Mouse (Mus musculus) midbrain, embryonic 16.5 days (tissue): ENCODE measurements around the gene Tmem86a. TPM values are rescaled to one million over a fixed set of nuclear protein-coding genes. Genes with fewer than 3 reads are reported as not detected.

Experiments used
- ATAC-seq: fragments of 200-750 bp; cut with Nextera tagmentation; 2 replicates; pipeline ENCODE4 v1.8.0; 2017; ENCODE audit warnings: moderate TSS enrichment
- H3K27ac ChIP-seq: fragments of 300-500 bp; sonication (generic); 2 replicates; pipeline ENCODE4 v1.5.1; 2014; ENCODE audit warnings: mild to moderate bottlenecking, low read length, mixed read lengths
- H3K27me3 ChIP-seq: fragments of 300-500 bp; sonication (generic); 2 replicates; pipeline ENCODE4 v1.6.1; 2014; ENCODE audit warnings: low read depth, low read length, mixed read lengths; ENCODE audit not compliant: control insufficient read depth, insufficient read depth
- H3K36me3 ChIP-seq: fragments of 300-500 bp; sonication (generic); 2 replicates; pipeline ENCODE4 v1.6.1; 2014; ENCODE audit warnings: mild to moderate bottlenecking, low read length, moderate library complexity, mixed read lengths; ENCODE audit not compliant: control insufficient read depth, insufficient read depth
- H3K4me1 ChIP-seq: fragments of 300-500 bp; sonication (generic); 2 replicates; pipeline ENCODE4 v1.6.1; 2014; ENCODE audit warnings: mild to moderate bottlenecking, low read length, mixed read lengths; ENCODE audit not compliant: control insufficient read depth, insufficient read depth
- H3K4me2 ChIP-seq: fragments of 300-500 bp; sonication (generic); 2 replicates; pipeline ENCODE4 v1.6.1; 2014; ENCODE audit warnings: mild to moderate bottlenecking, low read length, mixed read lengths
- H3K4me3 ChIP-seq: fragments of 300-500 bp; sonication (generic); 2 replicates; pipeline ENCODE4 v1.5.1; 2014; ENCODE audit warnings: low read depth, mild to moderate bottlenecking, low read length, moderate library complexity, mixed read lengths
- H3K9ac ChIP-seq: fragments of 300-500 bp; sonication (generic); 2 replicates; pipeline ENCODE4 v1.6.1; 2014; ENCODE audit warnings: low read depth, low read length, mixed read lengths
- H3K9me3 ChIP-seq: fragments of 300-500 bp; sonication (generic); replicated peaks from 2 replicates; pipeline ENCODE4 v1.6.1; 2014; ENCODE audit warnings: mild to moderate bottlenecking, low read length, mixed read lengths; ENCODE audit not compliant: control insufficient read depth, poor library complexity, severe bottlenecking
- WGBS: fragments of 180-500 bp; shearing (Covaris S2); extraction: QIAGEN DNeasy Blood & Tissue Kit; methylation state at CpG from one replicate; pipeline ENCODE4 v1.1.7; 2014; 5-methylcytosine and 5-hydroxymethylcytosine counted together
- polyA plus RNA-seq: library from polyadenylated mRNA; unstranded; fragments of >200 nt; fragmentation: Nextera tagmentation; extraction: Ambion mirVana; gene quantifications from 2 replicates; pipeline ENCODE4 v1.2.1, GENCODE M21; 2015

The Tmem86a gene
- 22.9 and 24.1 TPM in 2 replicates for polyA plus RNA-seq

DNA sequence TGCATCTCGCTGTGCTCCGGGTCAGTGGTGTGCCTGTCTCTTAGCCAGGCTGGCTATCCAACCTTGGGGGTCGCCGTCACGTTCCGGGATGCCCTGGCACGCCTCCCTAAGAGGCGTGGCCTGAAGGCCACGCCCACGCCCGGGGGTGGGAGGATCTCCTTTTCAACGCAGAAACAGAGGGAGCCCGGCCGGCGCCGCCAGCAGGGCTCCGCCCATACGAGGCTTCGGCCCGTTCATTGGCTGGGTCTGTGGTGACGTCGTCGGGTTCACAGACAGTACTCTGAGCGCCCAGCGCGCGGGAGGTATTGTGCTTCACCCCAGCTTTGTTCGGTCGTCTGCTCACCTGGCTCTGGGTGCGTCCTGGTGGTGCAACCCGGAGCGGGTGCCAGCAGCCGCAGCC is at the start of gene Tmem86a:
Tmem86a (plus strand) TSS at position 236 of the 400 bp plus-strand sequence.
- Histone ChIP-seq H3K4me2 (peak within 1 kb of the TSS; percentile 73), H3K4me3 (peak within 1 kb of the TSS; percentile 92), H3K4me1 (peaks cover 15% of the 10 kb centered on the region), H3K27me3 (peaks cover 4% of the 10 kb centered on the region; the same call in 1 of the 2 replicates), H3K36me3 (no peaks in the 10 kb centered on the region), H3K9me3 (no peaks in the 10 kb centered on the region), H3K27ac (peak within 1 kb of the TSS; percentile 87), H3K9ac (peak within 1 kb of the TSS; percentile 88)
- under 1% methylated on average over 33 of the region's 33 CpGs for WGBS
- ATAC-seq = peak; percentile 99

DNA sequence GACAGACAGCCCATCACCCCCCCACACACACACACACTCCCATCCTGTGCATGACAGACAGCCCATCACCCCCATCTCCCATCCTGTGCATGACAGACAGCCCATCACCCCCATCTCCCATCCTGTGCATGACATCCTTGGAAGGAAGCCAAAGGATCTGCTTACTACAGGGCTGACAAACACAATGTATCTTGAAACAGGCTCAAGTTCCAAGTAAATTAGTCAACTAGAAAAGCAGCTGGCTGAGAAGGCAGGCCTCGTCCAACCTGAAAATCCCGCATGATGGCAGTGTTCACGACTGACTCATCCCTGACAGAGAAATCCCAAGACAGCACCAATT is 49.8 kb upstream of the Tmem86a start:
- 43% methylated on average over 3 of the region's 3 CpGs for WGBS
- H3K27me3 ChIP-seq = no peaks in the 10 kb centered on the region
- no peak overlapping the region for H3K9ac ChIP-seq
- no peak overlapping the region for H3K4me3 ChIP-seq
- peaks cover 11% of the 10 kb centered on the region for H3K36me3 ChIP-seq
- ATAC-seq = peak; percentile 68; the same call in 1 of the 2 replicates
- H3K4me2 ChIP-seq = no peak overlapping the region
- H3K27ac ChIP-seq = no peak overlapping the region
- H3K4me1 ChIP-seq = peaks cover 18% of the 10 kb centered on the region
- H3K9me3 ChIP-seq = no peaks in the 10 kb centered on the region

DNA sequence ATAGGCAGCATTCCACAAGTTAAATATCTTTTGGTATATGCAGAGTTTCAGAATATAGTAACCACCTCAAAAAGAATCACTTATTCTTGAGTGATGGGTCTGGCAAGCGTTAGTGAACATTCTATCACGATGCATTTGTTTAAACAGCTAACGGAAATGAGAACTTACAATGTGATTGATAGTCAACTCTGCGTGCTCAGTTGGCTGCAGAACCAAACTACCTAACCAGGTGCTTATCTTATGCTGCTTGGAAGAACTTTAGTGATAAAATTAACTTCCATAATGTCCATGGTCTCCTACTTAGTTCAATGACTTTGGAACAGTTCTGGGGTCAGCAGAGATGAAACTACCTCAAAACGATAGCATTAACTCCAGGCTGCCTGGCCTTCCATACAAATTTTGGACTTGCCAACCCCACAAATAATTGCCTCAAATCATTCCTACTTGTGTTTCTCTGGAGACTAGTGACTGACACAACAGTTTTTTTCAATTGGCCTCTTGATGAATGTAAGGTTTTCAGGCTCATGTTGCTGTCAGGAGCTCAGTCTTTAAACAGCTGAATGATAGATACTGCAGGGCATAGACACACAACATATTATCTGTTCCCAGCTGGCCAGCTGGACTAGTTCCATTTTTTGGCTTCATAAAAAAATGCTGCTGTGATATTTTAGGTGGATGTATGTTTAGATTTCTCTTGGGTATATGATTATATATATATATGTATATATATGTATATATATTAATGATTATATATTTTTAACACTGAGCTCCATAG is 49.1 kb upstream of the Tmem86a start:
- ATAC-seq = no peak
- Histone ChIP-seq H3K9ac (no peak overlapping the region), H3K27me3 (no peaks in the 10 kb centered on the region), H3K36me3 (peaks cover 9% of the 10 kb centered on the region), H3K27ac (no peak overlapping the region), H3K4me1 (peaks cover 21% of the 10 kb centered on the region), H3K9me3 (no peaks in the 10 kb centered on the region), H3K4me2 (no peak overlapping the region), H3K4me3 (no peak overlapping the region)
- WGBS = 87% methylated on average over 5 of the region's 5 CpGs

- Histone ChIP-seq H3K4me2 (no peak overlapping the region), H3K27me3 (no peaks in the 10 kb centered on the region), H3K36me3 (peaks cover 9% of the 10 kb centered on the region), H3K27ac (no peak overlapping the region), H3K4me3 (no peak overlapping the region), H3K9ac (no peak overlapping the region), H3K4me1 (peaks cover 26% of the 10 kb centered on the region), H3K9me3 (no peaks in the 10 kb centered on the region)
- WGBS = 60% methylated on average over 4 of the region's 4 CpGs
- ATAC-seq = no peak
Measured at GRCm38 (mm10) chr7:47001900-47002275, 48.5 kb upstream of the Tmem86a start.

- H3K4me1 ChIP-seq = peaks cover 32% of the 10 kb centered on the region
- H3K27ac ChIP-seq = no peak overlapping the region
- no peak for ATAC-seq
- no peaks in the 10 kb centered on the region for H3K9me3 ChIP-seq
- no peaks in the 10 kb centered on the region for H3K27me3 ChIP-seq
- WGBS = 23% methylated on average over 3 of the region's 3 CpGs
- H3K4me3 ChIP-seq = no peak overlapping the region
- H3K4me2 ChIP-seq = no peak overlapping the region
- no peaks in the 10 kb centered on the region for H3K36me3 ChIP-seq
- no peak overlapping the region for H3K9ac ChIP-seq
Measured at GRCm38 (mm10) chr7:47003411-47004115, 46.8 kb upstream of the Tmem86a start.

DNA sequence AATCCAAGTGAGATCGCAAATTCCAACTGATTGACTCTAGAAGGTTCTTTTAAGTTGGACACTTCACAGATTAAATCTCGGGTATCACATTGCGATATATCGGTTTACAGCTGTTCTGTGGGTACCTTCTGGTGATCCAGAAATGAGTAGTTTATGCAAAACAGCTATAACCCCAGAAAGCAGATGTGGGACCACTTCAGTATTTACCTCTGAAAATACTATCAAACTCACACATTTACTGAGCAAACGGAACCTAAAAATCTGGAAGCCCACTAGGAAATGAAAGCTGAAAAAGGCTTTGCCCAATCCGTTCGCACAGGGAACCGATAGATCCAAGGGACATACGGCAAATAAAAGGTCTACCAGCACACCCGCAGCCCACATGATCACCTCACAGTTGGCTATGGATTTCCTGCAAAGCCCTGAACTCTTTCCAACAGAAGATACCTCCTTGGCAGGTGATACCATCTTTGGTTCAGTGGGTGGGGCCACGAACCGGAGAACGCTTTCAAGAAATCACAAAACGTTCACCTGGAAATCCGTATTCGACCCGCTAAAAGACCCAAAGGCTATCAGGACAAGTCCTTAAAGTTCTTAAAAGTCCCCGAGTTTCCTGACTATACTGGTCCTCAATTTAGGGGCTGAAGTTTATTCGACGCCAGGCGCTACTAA is 43.2 kb upstream of the Tmem86a start:
- 22% methylated on average over 21 of the region's 21 CpGs for WGBS
- H3K27me3 ChIP-seq = no peaks in the 10 kb centered on the region
- no peak for ATAC-seq

DNA sequence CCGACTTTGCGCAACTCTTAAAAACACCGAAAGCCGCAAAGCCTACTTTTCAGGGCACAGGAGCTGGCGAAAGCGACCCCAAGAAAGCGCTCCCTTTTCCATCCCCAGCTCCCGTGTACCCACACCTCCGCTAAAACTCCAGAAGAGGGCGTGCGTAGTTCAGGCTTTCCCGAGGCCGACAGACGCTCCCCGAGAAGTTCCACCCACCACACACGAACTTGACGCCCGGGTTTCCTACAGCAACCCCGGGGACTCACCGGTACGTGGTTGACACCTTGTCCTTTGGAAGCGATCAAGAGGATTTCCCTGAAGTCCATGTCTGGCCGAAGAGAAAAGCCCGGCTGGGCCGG is 42.6 kb upstream of the Tmem86a start:
- Histone ChIP-seq H3K4me3 (peak overlapping the region; percentile 75), H3K9me3 (no peaks in the 10 kb centered on the region), H3K4me2 (peak overlapping the region; percentile 61), H3K27ac (peak overlapping the region; percentile 68), H3K4me1 (peaks cover 34% of the 10 kb centered on the region), H3K9ac (peak overlapping the region; percentile 75), H3K27me3 (no peaks in the 10 kb centered on the region), H3K36me3 (no peaks in the 10 kb centered on the region)
- WGBS = 0% methylated on average over 25 of the region's 25 CpGs
- peak; percentile 74 for ATAC-seq

More for the DNA sequence above, 43.2 kb upstream of the Tmem86a start:
- no peaks in the 10 kb centered on the region for H3K9me3 ChIP-seq
- peak overlapping the region; percentile 68 for H3K27ac ChIP-seq
- peak overlapping the region; percentile 61 for H3K4me2 ChIP-seq
- H3K36me3 ChIP-seq = no peaks in the 10 kb centered on the region
- H3K4me1 ChIP-seq = peaks cover 39% of the 10 kb centered on the region
- H3K4me3 ChIP-seq = peak overlapping the region; percentile 75
- H3K9ac ChIP-seq = peak overlapping the region; percentile 75

DNA sequence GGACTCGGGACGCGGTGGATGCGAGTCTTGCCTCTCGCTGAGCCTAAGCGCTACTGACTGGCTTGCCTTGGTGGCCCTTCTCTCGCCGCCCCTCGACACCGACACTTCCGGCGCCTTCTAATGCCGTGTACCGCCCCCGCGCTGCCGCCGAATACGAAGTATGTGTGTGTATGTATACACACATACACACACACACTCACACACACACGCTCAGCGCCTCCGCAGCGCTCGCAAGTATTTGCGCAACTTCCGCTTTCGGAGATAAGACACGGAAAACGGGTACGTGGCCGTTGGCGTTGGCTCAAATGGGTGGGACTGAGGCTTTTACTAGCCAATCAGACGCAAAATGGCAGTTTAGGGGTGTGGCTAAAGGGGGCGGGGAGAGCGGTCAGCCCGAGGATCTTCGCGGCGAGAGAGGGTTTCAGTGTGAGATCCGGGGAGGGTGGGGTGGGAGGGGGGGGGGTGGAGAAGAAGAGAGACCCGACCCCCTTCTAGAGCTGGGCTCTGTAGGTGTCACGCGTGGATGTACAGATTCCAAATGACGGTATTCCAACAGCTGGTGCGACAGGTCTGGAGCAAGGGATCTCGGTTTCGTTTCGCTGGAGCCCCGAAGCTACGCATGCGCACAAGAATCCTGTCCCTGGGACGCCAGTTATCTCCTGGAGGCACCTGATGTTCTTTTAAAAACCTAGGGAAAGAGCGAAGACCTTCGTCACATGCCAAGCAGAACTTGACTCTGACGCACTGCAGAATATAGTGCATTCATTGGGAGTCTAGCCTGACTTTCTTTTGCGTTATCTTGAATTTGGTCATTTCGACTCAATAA is 42.0 kb upstream of the Tmem86a start, which contains the start of gene Spty2d1:
Spty2d1 (minus strand) TSS at position 244 of the 826 bp plus-strand sequence.
- peak within 1 kb of the TSS; percentile 68 for H3K27ac ChIP-seq
- peaks cover 34% of the 10 kb centered on the region for H3K4me1 ChIP-seq
- H3K36me3 ChIP-seq = no peaks in the 10 kb centered on the region
- H3K4me2 ChIP-seq = peak within 1 kb of the TSS; percentile 65
- 1% methylated on average over 57 of the region's 57 CpGs for WGBS
- peak within 1 kb of the TSS; percentile 75 for H3K9ac ChIP-seq
- H3K4me3 ChIP-seq = peak within 1 kb of the TSS; percentile 75
- H3K9me3 ChIP-seq = no peaks in the 10 kb centered on the region
- no peaks in the 10 kb centered on the region for H3K27me3 ChIP-seq
- peak; percentile 97 for ATAC-seq
